Mouse (Mus musculus) ovary, adult 2 months (tissue): Measurements from ENCODE around the gene Rapgef5. TPM values are rescaled to one million over a fixed set of nuclear protein-coding genes. Genes with fewer than 3 reads are reported as not detected.

Experiments
- polyA plus RNA-seq: library from polyadenylated mRNA; depleted of rRNA; stranded (reverse); fragments of >200 nt; gene quantifications from 2 replicates; pipeline ENCODE4 v1.2.3, GENCODE M21; 2012; rRNA removed

The Rapgef5 gene
- polyA plus RNA-seq: 5.2 and 8.9 TPM in 2 replicates

GRCm38 (mm10) chr12:117516179-117516578, at the start of gene Rapgef5:
Rapgef5 (plus strand) TSS chr12:117516479.

GRCm38 (mm10) chr12:117803989-117804388, 287.7 kb downstream of the Rapgef5 start, which contains the start of gene Cdca7l:
Cdca7l (plus strand) TSS chr12:117804289.

